ENCODE assay signal across 27 mouse cellular contexts in genomic region chr13:24105838-24106237, GRCm38 (mm10).
DNase-seq lines count a peak whose midpoint lies in the region; ATAC-seq lines count a peak whose summit lies in the region.
"Had no signal": no experiment of that assay in that cellular context is flagged by ENCODE, and none has a peak within 500 bp of the region (broad histone marks: within the 10 kb centered on the region; RNA-seq: fewer than 3 reads in every experiment).

No protein-coding gene starts in this region.

- ATAC-seq in forebrain, embryonic 15.5 days (replicated peaks), result no peak
- ATAC-seq in forebrain, embryonic 11.5 days (replicated peaks; ENCODE audit: low FRiP score), result no peak
- ATAC-seq in neural tube, embryonic 15.5 days (ENCODE audit: low FRiP score), result no peak
- ATAC-seq in limb, embryonic 13.5 days (ENCODE audit: low FRiP score, low read depth), result peak; percentile 64; the same call in 1 of the 2 replicates
- no peak for ATAC-seq in kidney, embryonic 16.5 days (ENCODE audit: low FRiP score, low TSS enrichment)
- ATAC-seq: hindbrain, postnatal 0 days; intestine, embryonic 15.5 days had no signal

- H3K36me3 ChIP-seq in forebrain, embryonic 15.5 days, result no peaks in the 10 kb centered on the region
- no peaks in the 10 kb centered on the region for H3K36me3 ChIP-seq in forebrain, embryonic 11.5 days (ENCODE audit: control insufficient read depth, insufficient read depth, low read length)
- no peaks in the 10 kb centered on the region for H3K36me3 ChIP-seq in neural tube, embryonic 15.5 days
- peaks cover 18% of the 10 kb centered on the region; the same call in 1 of the 2 replicates for H3K36me3 ChIP-seq in limb, embryonic 13.5 days
- 0 out of 2 replicates have a peak, but pooled peaks cover 16% of the 10 kb centered on the region for H3K36me3 ChIP-seq in kidney, embryonic 16.5 days (ENCODE audit: insufficient read depth, low read length)
- H3K36me3 ChIP-seq: embryonic facial prominence, embryonic 15.5 days; heart, embryonic 13.5 days; hindbrain, embryonic 10.5 days; intestine, embryonic 15.5 days; liver, embryonic 15.5 days; lung, embryonic 15.5 days; midbrain, embryonic 12.5 days had no signal

- no peak overlapping the region for H3K4me3 ChIP-seq in forebrain, embryonic 15.5 days
- H3K4me3 ChIP-seq in forebrain, embryonic 11.5 days (ENCODE audit: low read depth, low read length), result no peak overlapping the region
- no peak overlapping the region for H3K4me3 ChIP-seq in neural tube, embryonic 15.5 days (replicated peaks)
- no peak overlapping the region for H3K4me3 ChIP-seq in limb, embryonic 13.5 days
- H3K4me3 ChIP-seq in kidney, embryonic 16.5 days (ENCODE audit: low read length), result no peak overlapping the region
- H3K4me3 ChIP-seq: embryonic facial prominence, embryonic 15.5 days; heart, embryonic 13.5 days; hindbrain, embryonic 10.5 days; intestine, embryonic 15.5 days; liver, embryonic 15.5 days; lung, embryonic 15.5 days; midbrain, embryonic 12.5 days had no signal

- peak overlapping the region; percentile 44 for H3K27ac ChIP-seq in forebrain, embryonic 15.5 days (replicated peaks)
- no peak overlapping the region for H3K27ac ChIP-seq in forebrain, embryonic 11.5 days (ENCODE audit: low read depth, low read length)
- 0 out of 2 replicates have a peak overlapping the region, but pooled peaks have one; percentile 41 for H3K27ac ChIP-seq in neural tube, embryonic 15.5 days (replicated peaks)
- peak overlapping the region; percentile 58; the same call in 1 of the 2 replicates for H3K27ac ChIP-seq in limb, embryonic 13.5 days
- no peak overlapping the region for H3K27ac ChIP-seq in kidney, embryonic 16.5 days (ENCODE audit: low read length)
- H3K27ac ChIP-seq: embryonic facial prominence, embryonic 15.5 days; heart, embryonic 13.5 days; hindbrain, embryonic 10.5 days; hindbrain, postnatal 0 days; intestine, embryonic 15.5 days; kidney, postnatal 0 days; liver, embryonic 15.5 days; lung, embryonic 15.5 days; midbrain, embryonic 12.5 days; stomach, postnatal 0 days had no signal

- no peaks in the 10 kb centered on the region for H3K27me3 ChIP-seq in forebrain, embryonic 15.5 days
- no peaks in the 10 kb centered on the region for H3K27me3 ChIP-seq in forebrain, embryonic 11.5 days (ENCODE audit: control insufficient read depth, insufficient read depth, low read length)
- H3K27me3 ChIP-seq in neural tube, embryonic 15.5 days (replicated peaks), result no peaks in the 10 kb centered on the region
- H3K27me3 ChIP-seq in limb, embryonic 13.5 days, result no peaks in the 10 kb centered on the region
- no peaks in the 10 kb centered on the region for H3K27me3 ChIP-seq in kidney, embryonic 16.5 days (ENCODE audit: insufficient read depth, low read length)
- H3K27me3 ChIP-seq: embryonic facial prominence, embryonic 15.5 days; intestine, embryonic 15.5 days; liver, embryonic 15.5 days; lung, embryonic 15.5 days; midbrain, embryonic 12.5 days had no signal

- no peaks in the 10 kb centered on the region for H3K9me3 ChIP-seq in forebrain, embryonic 15.5 days
- no peaks in the 10 kb centered on the region for H3K9me3 ChIP-seq in forebrain, embryonic 11.5 days (ENCODE audit: control insufficient read depth, low read length)
- no peaks in the 10 kb centered on the region for H3K9me3 ChIP-seq in neural tube, embryonic 15.5 days (replicated peaks)
- H3K9me3 ChIP-seq in limb, embryonic 13.5 days, result no peaks in the 10 kb centered on the region
- H3K9me3 ChIP-seq in kidney, embryonic 16.5 days (ENCODE audit: low read length), result no peaks in the 10 kb centered on the region
- H3K9me3 ChIP-seq: embryonic facial prominence, embryonic 15.5 days; heart, embryonic 13.5 days; hindbrain, embryonic 10.5 days; intestine, embryonic 15.5 days; liver, embryonic 15.5 days; lung, embryonic 15.5 days; midbrain, embryonic 12.5 days had no signal

- 89% methylated on average over 5 of the region's 5 CpGs for WGBS in forebrain, embryonic 15.5 days
- WGBS in forebrain, embryonic 11.5 days, result 86% methylated on average over 5 of the region's 5 CpGs
- 46% methylated on average over 5 of the region's 5 CpGs for WGBS in neural tube, embryonic 15.5 days
- 20% methylated on average over 5 of the region's 5 CpGs for WGBS in limb, embryonic 13.5 days
- WGBS in kidney, embryonic 16.5 days, result 74% methylated on average over 5 of the region's 5 CpGs

- DNase-seq in forebrain, embryonic 11.5 days (ENCODE audit: low spot score), result no peak
- no peak for DNase-seq in neural tube, embryonic 10.5 days (ENCODE audit: extremely low spot score, low spot score)
- no peak for DNase-seq in T-cell, adult 2 months (ENCODE audit: low spot score)
- DNase-seq: adrenal gland, postnatal 25 days; cerebellum, adult 18-20 months; cerebellum, postnatal 10 days; heart, postnatal 10 days; kidney, adult 2 months; kidney, postnatal 4 days; right cerebral cortex, adult 18-20 months; right cerebral cortex, postnatal 4 days; thymus, adult 18-20 months; thymus, postnatal 36 days had no signal

- H3K4me1 ChIP-seq in forebrain, embryonic 15.5 days, result peaks cover 34% of the 10 kb centered on the region
- H3K4me1 ChIP-seq in forebrain, embryonic 11.5 days (replicated peaks; ENCODE audit: control insufficient read depth, insufficient read depth, low read length), result no peaks in the 10 kb centered on the region
- peaks cover 21% of the 10 kb centered on the region for H3K4me1 ChIP-seq in neural tube, embryonic 15.5 days
- H3K4me1 ChIP-seq in limb, embryonic 13.5 days, result peaks cover 28% of the 10 kb centered on the region
- H3K4me1 ChIP-seq in kidney, embryonic 16.5 days (ENCODE audit: insufficient read depth, low read length), result no peaks in the 10 kb centered on the region
- H3K4me1 ChIP-seq: embryonic facial prominence, embryonic 15.5 days; hindbrain, embryonic 10.5 days; intestine, embryonic 15.5 days; liver, embryonic 15.5 days had no signal

- H3K4me2 ChIP-seq in forebrain, embryonic 15.5 days (replicated peaks), result no peak overlapping the region
- H3K4me2 ChIP-seq in forebrain, embryonic 11.5 days (ENCODE audit: low read depth, low read length, severe bottlenecking), result no peak overlapping the region
- no peak overlapping the region for H3K4me2 ChIP-seq in neural tube, embryonic 15.5 days
- H3K4me2 ChIP-seq in limb, embryonic 13.5 days (replicated peaks), result no peak overlapping the region
- H3K4me2 ChIP-seq in kidney, embryonic 16.5 days (replicated peaks; ENCODE audit: low read depth, low read length), result no peak overlapping the region
- H3K4me2 ChIP-seq: embryonic facial prominence, embryonic 15.5 days; heart, embryonic 13.5 days; intestine, embryonic 15.5 days; liver, embryonic 15.5 days; lung, embryonic 15.5 days; midbrain, embryonic 12.5 days had no signal

- no peak overlapping the region for H3K9ac ChIP-seq in forebrain, embryonic 15.5 days (replicated peaks)
- H3K9ac ChIP-seq in forebrain, embryonic 11.5 days (ENCODE audit: low read length), result no peak overlapping the region
- H3K9ac ChIP-seq in neural tube, embryonic 15.5 days (replicated peaks), result no peak overlapping the region
- no peak overlapping the region for H3K9ac ChIP-seq in limb, embryonic 13.5 days
- no peak overlapping the region for H3K9ac ChIP-seq in kidney, embryonic 16.5 days (replicated peaks; ENCODE audit: low read length)
- H3K9ac ChIP-seq: embryonic facial prominence, embryonic 15.5 days; heart, embryonic 13.5 days; intestine, embryonic 15.5 days; liver, embryonic 15.5 days; lung, embryonic 15.5 days; midbrain, embryonic 12.5 days had no signal

Comparison
In these comparisons a context has a peak if more than half of its experiments do, and no peak if none do; other contexts are left out.
1. H3K27ac ChIP-seq: peak in forebrain, embryonic 15.5 days (single experiment), neural tube, embryonic 15.5 days (single experiment) and limb, embryonic 13.5 days (single experiment); none in forebrain, embryonic 11.5 days (single experiment) and kidney, embryonic 16.5 days (single experiment).